Mouse (Mus musculus): ENCODE results near the gene Diaph3.

DNA sequence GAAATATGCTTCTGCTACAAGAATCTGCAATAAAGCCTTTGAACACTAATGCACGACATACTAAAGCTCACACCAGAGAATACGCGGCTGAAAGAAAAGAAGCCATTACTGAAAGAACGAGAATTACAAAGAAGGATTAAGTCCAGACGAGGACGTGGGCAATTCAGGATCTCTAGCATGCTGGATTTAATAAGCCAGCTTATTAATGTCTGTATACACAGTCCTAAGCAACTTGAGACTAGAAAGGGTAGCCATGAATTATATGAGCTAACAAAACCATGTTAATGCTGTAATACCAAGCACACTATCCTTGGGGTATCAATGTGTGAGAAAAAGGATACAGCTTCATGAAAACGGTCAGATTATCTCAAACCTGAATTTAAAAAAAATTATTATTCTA is 214.2 kb downstream of the Diaph3 start:
- TF ChIP-seq CTCF (IDR thresholded peaks at IDR 0.05; ENCODE audit: low read depth, low read length) = no peak
- no peak for TF ChIP-seq POLR2A (IDR thresholded peaks at IDR 0.05; ENCODE audit: extremely low read depth, insufficient read depth, low read length)

Measured in liver, adult 2 months (tissue).